In genomic region chr1:184060828-184061734, GRCm38 (mm10) we compare ENCODE assay signal across 10 mouse cellular contexts. TPM values are rescaled to one million over a fixed set of nuclear protein-coding genes. Genes with fewer than 3 reads are reported as not detected.
DNase-seq lines count a peak whose midpoint lies in the region; ATAC-seq and TF ChIP-seq lines count a peak whose summit lies in the region.
"Had no signal": no experiment of that assay in that cellular context is flagged by ENCODE, and none has a peak within 500 bp of the region (broad histone marks: within the 10 kb centered on the region; RNA-seq: fewer than 3 reads in every experiment).

No protein-coding gene starts in this region.

- no peak for ATAC-seq in kidney, embryonic 14.5 days (ENCODE audit: low FRiP score, low TSS enrichment)
- 0 out of 2 replicates have a peak, but pooled peaks have one; percentile 18 for ATAC-seq in heart, embryonic 16.5 days (replicated peaks; ENCODE audit: extremely low read depth, insufficient read depth, low FRiP score)

- H3K27ac ChIP-seq in kidney, embryonic 14.5 days (ENCODE audit: low read depth, low read length): peak overlapping the region; percentile 30; the same call in 1 of the 2 replicates
- peak overlapping the region; percentile 72 for H3K27ac ChIP-seq in heart, embryonic 16.5 days (ENCODE audit: low read length)
- H3K27ac ChIP-seq: neural tube, embryonic 13.5 days had no signal

- no peak overlapping the region for H3K4me3 ChIP-seq in kidney, embryonic 14.5 days (ENCODE audit: low read length)
- no peak overlapping the region for H3K4me3 ChIP-seq in heart, embryonic 16.5 days (ENCODE audit: low read length)
- no peak overlapping the region for H3K4me3 ChIP-seq in myocyte
- H3K4me3 ChIP-seq: neural tube, embryonic 13.5 days had no signal

- H3K4me2 ChIP-seq in kidney, embryonic 14.5 days (replicated peaks; ENCODE audit: low read depth, low read length): no peak overlapping the region
- no peak overlapping the region for H3K4me2 ChIP-seq in heart, embryonic 16.5 days (ENCODE audit: low read depth, low read length)
- peak overlapping the region; percentile 32 for H3K4me2 ChIP-seq in myocyte (ENCODE audit: low read depth)
- H3K4me2 ChIP-seq: neural tube, embryonic 13.5 days had no signal

- H3K36me3 ChIP-seq in kidney, embryonic 14.5 days (ENCODE audit: control insufficient read depth, insufficient read depth, low read length): no peaks in the 10 kb centered on the region
- 0 out of 2 replicates have a peak, but pooled peaks cover 3% of the 10 kb centered on the region for H3K36me3 ChIP-seq in heart, embryonic 16.5 days (ENCODE audit: control insufficient read depth, insufficient read depth)
- peaks cover 5% of the 10 kb centered on the region for H3K36me3 ChIP-seq in myocyte (ENCODE audit: control insufficient read depth, insufficient read depth)
- H3K36me3 ChIP-seq: neural tube, embryonic 13.5 days had no signal

- H3K9ac ChIP-seq in kidney, embryonic 14.5 days (ENCODE audit: low read depth, low read length): no peak overlapping the region
- no peak overlapping the region for H3K9ac ChIP-seq in heart, embryonic 16.5 days (ENCODE audit: low read length)
- H3K9ac ChIP-seq: neural tube, embryonic 13.5 days had no signal

- no peaks in the 10 kb centered on the region for H3K27me3 ChIP-seq in kidney, embryonic 14.5 days (ENCODE audit: control insufficient read depth, insufficient read depth, low read length)
- H3K27me3 ChIP-seq in heart, embryonic 16.5 days (ENCODE audit: control insufficient read depth, insufficient read depth, low read length): no peaks in the 10 kb centered on the region
- no peaks in the 10 kb centered on the region for H3K27me3 ChIP-seq in myocyte (ENCODE audit: control insufficient read depth, insufficient read depth, insufficient read length)
- H3K27me3 ChIP-seq: neural tube, embryonic 13.5 days had no signal

- H3ac ChIP-seq in myocyte (ENCODE audit: control insufficient read depth, insufficient read length): no peak overlapping the region

- no peak for TF ChIP-seq POLR2A in myocyte (IDR thresholded peaks at IDR 0.05; ENCODE audit: insufficient read length, low read depth)

- H3K79me2 ChIP-seq in myocyte (ENCODE audit: control insufficient read depth, insufficient read depth): peaks cover 68% of the 10 kb centered on the region

- no peak for DNase-seq in kidney, postnatal 4 days
- DNase-seq in Muller cell, postnatal 12 days (ENCODE audit: inconsistent ontology term): peak; percentile 72
- no peak for DNase-seq in right cerebral cortex, adult 2 months (ENCODE audit: low spot score in 2 of 2)
- DNase-seq in gastrocnemius, postnatal 25 days: no peak
- DNase-seq: gastrocnemius, postnatal 14 days; right cerebral cortex, postnatal 25 days had no signal

- 60% methylated on average over 4 of the region's 4 CpGs for WGBS in kidney, embryonic 14.5 days
- WGBS in heart, embryonic 16.5 days: 35% methylated on average over 4 of the region's 4 CpGs

- 0 out of 2 replicates have a peak, but pooled peaks cover 3% of the 10 kb centered on the region for H3K4me1 ChIP-seq in kidney, embryonic 14.5 days (ENCODE audit: control insufficient read depth, insufficient read depth, low read length)
- peaks cover 61% of the 10 kb centered on the region for H3K4me1 ChIP-seq in heart, embryonic 16.5 days (ENCODE audit: control insufficient read depth, insufficient read depth, low read length)

- H3K9me3 ChIP-seq in kidney, embryonic 14.5 days (ENCODE audit: control insufficient read depth, low read length): no peaks in the 10 kb centered on the region
- H3K9me3 ChIP-seq in heart, embryonic 16.5 days (replicated peaks; ENCODE audit: control insufficient read depth, low read length): no peaks in the 10 kb centered on the region
- H3K9me3 ChIP-seq: neural tube, embryonic 13.5 days had no signal

TF ChIP-seq in myocyte, 11 proteins besides CTCF, POLR2A, EP300 and RAD21:
- TF ChIP-seq USF1 (IDR thresholded peaks at IDR 0.05; ENCODE audit: low read depth): no peak
- TF ChIP-seq POLR2AphosphoS2 (IDR thresholded peaks at IDR 0.05; ENCODE audit: insufficient read length, low read depth): no peak
- TF ChIP-seq MYOD1 (IDR thresholded peaks at IDR 0.05; ENCODE audit: control insufficient read depth in 1 of 3, insufficient read length in 2 of 3, low read depth in 2 of 3): no peak
- 0 out of 2 replicates have a peak, but pooled peaks have one; percentile 42 for TF ChIP-seq CEBPB (IDR thresholded peaks at IDR 0.05; ENCODE audit: insufficient read depth, poor library complexity, severe bottlenecking)
- TF ChIP-seq MYOG (IDR thresholded peaks at IDR 0.05; ENCODE audit: control insufficient read depth in 1 of 3, insufficient read depth in 1 of 3, insufficient read length in 2 of 3, low read depth in 2 of 3): peak in 1 of 3 experiments; percentile 77
- no peak for TF ChIP-seq TCF3 (IDR thresholded peaks at IDR 0.05; ENCODE audit: insufficient read length, low read depth)

RNA-seq across cellular contexts. Expression of gene 1700056E22Rik, which starts 27.0 kb away (rescaled TPM):
- polyA plus RNA-seq in kidney, embryonic 14.5 days (2014; fragmentation: Nextera tagmentation; extraction: Ambion mirVana): 1.4 and 2.0 TPM in 2 replicates
- polyA plus RNA-seq in heart, embryonic 16.5 days (2015; fragmentation: Nextera tagmentation; extraction: Ambion mirVana): 2.2 TPM in 2 replicates
- polyA plus RNA-seq in myocyte (2012; fragmentation: generic; extraction: Trizol): 3.2 TPM
- total RNA-seq in gastrocnemius, postnatal 25 days (2021): 1 to 10 TPM in 1 of 2 experiments, under 1 TPM in 1; 0.96 to 1.3 TPM

RNA-seq across cellular contexts. Expression of gene Dusp10, which starts 48.0 kb away (rescaled TPM):
- polyA plus RNA-seq in kidney, embryonic 14.5 days (2014; fragmentation: Nextera tagmentation; extraction: Ambion mirVana): 4.0 and 5.9 TPM in 2 replicates
- polyA plus RNA-seq in heart, embryonic 16.5 days (2015; fragmentation: Nextera tagmentation; extraction: Ambion mirVana): 11.7 and 15.5 TPM in 2 replicates
- polyA plus RNA-seq in myocyte (2012; fragmentation: generic; extraction: Trizol): 14.6 TPM
- 10 to 100 TPM; 20.2 to 32.6 TPM for total RNA-seq in gastrocnemius, postnatal 25 days (2021)
